Mouse (Mus musculus): ENCODE measurements at regions not wholly inside any gene's neighbourhood (a gene's known extent, or its start where the extent isn't known, plus 50 kb on each side); places are given as distances from the start of the nearest gene placed in this dataset.
"Not testable (repeated sequence)": the region's sequence is repeated elsewhere in the genome, so short reads cannot be mapped to it uniquely, and the experiment has no call there.

DNA sequence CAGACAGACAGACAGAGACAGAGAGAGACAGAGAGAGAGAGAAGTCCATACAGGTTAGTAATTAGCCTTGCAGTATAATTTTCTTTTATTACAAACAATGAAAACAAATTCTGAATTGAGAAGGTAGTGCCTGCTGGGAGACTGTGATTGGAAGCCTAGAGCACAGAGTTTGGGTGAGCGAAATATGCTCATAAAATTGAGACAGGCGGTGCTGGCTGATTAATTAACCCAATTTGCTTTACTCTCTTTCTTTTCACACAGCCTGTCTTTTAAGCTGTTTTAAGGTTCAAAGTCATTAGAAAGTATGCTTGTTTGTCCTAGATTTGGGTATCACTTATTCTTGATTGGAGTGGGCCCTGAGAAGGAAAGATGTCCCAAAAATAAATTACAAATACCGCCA lies 816.1 kb downstream of the Car8 start:
- no peak for DNase-seq (ENCODE audit: low read depth)

DNA sequence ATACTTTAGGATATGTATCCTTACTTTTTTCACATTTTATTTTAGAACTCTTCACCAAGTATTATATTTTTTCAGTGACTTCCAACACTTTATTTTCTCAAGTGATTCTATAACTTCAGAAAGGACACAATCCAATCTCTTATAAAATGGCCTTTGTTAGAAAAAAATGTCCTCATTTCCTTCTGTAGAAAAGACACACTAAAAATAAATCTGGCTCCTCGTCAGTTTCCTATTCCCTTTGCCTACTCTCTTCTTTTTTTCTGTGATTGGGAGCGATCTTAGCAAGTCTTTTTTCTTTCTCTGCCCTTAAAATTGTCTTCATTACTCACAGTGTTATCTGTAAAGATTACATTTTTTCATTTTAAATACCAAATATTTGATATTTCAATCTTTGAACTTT lies 824.5 kb downstream of the Car8 start:
- DNase-seq (ENCODE audit: low read depth): no peak

- no peak for DNase-seq (ENCODE audit: low read depth)
Measured at GRCm38 (mm10) chr4:7392696-7393095, 846.1 kb downstream of the Car8 start.

GRCm38 (mm10) chr4:7391596-7391995 lies 847.2 kb downstream of the Car8 start:
- DNase-seq (ENCODE audit: low read depth): peak; percentile 1

GRCm38 (mm10) chr4:7385069-7385468 lies 853.8 kb downstream of the Car8 start:
- DNase-seq (ENCODE audit: low read depth): no peak

- DNase-seq (ENCODE audit: low read depth): no peak
Measured at GRCm38 (mm10) chr4:7379996-7380395, 858.8 kb downstream of the Car8 start.

GRCm38 (mm10) chr4:7364238-7365040 lies 874.4 kb downstream of the Car8 start:
- no peak for DNase-seq (ENCODE audit: low read depth)

DNA sequence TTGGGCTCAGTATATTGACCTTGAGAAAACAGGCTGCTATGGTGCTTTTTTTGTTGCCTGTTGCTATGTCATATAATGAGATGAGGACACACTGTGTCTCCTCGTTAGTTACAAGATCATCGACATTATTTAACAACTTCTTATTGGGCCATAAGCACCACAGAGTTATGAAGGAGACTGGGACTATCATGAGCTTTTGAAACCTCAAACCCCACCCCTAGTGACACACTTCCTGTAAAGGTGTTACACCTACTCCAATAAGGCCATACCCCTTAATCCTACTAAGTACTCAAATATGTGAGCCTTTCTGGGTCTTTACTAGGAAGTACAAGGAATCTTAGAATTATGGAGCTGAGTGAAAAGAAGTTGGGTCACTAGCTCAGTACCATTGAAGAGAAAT lies 875.3 kb downstream of the Car8 start:
- no peak for DNase-seq (ENCODE audit: low read depth)

GRCm38 (mm10) chr4:7356202-7356601 lies 882.6 kb downstream of the Car8 start:
- DNase-seq (ENCODE audit: low read depth): no peak

GRCm38 (mm10) chr4:7347317-7347716 lies 891.5 kb downstream of the Car8 start:
- no peak for DNase-seq (ENCODE audit: low read depth)

DNA sequence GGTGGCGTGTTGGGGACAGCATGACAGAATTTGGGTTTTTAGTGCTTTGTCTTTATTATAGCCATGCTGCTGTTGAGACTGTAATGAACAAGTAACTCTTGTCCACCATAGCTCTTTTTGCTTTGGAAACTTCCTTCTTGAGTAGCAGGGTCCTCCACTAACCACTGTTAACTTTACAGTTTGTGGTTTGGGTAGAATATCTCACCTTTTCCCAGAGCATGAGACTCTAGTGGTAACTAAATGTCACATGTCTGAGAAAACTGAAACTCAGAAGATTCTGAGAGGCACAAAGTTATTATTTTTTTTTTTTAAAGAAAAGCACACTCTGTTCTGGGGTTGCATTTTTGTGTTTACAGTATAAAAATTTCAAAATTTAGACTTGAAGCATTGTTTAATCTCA lies 897.7 kb downstream of the Car8 start:
- DNase-seq (ENCODE audit: low read depth): no peak

DNA sequence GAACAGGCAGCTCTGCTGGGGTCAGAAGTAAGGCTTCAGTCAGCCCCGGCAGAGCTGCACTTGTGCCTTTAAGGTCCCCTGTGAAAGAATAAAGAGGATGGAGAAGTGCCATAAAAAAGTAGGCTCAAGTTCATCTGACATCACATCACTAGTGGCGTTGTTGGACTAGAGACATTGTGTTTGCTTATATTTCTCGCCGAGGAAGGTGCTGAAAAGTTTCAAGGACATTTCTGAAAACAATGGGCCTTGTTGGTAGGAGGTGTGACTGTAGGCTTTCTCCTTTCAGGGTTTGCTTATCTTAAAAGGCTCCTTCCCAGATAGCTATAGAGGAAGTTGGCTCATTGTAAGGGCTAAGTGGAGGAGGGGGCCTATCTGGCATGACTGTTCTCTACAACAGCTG lies 924.6 kb downstream of the Car8 start:
- no peak for DNase-seq (ENCODE audit: low read depth)

DNA sequence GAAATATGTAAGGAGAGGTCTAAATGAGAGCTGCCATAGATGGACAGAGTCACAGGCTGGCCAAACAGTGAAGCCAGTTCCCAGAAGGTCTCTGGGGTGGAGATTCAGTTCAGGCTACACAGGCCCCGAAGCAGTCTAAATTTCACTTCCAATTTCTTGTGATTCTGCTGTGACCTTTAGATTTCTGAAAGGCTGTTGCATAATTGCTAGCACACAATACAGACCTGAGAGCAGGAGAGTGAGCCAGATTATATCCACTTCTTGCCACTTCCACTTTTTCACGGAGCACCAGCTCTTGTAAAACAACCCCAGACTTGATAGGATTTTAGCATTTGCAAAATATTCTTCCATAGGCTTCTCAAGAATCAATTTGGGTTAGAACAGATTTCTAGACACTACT lies 925.6 kb downstream of the Car8 start:
- DNase-seq (ENCODE audit: low read depth): no peak

DNA sequence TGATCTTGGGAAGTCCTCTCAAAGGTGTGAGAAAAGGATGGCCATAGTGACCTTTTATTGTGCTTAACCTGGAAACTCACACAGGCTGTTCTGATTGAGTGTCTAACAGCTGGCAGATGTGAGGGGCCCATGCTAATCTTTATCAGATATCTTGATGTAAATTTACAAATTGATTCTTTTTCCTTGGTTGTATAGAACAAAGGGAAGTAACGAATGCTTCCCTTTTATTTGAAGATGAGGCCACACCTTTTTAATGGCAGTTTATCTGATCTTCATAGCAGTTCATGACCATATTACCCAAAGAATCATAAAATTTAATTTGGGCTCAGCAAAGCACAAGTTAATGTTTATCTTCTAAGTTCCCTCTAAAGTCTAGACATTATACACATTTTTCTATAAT lies 926.7 kb downstream of the Car8 start:
- DNase-seq (ENCODE audit: low read depth): no peak

GRCm38 (mm10) chr4:7269047-7269446 lies 969.8 kb downstream of the Car8 start:
- no peak for DNase-seq (ENCODE audit: low read depth)

- DNase-seq (ENCODE audit: low read depth): no peak
Measured at GRCm38 (mm10) chr4:7256486-7256885, 982.4 kb downstream of the Car8 start.

DNA sequence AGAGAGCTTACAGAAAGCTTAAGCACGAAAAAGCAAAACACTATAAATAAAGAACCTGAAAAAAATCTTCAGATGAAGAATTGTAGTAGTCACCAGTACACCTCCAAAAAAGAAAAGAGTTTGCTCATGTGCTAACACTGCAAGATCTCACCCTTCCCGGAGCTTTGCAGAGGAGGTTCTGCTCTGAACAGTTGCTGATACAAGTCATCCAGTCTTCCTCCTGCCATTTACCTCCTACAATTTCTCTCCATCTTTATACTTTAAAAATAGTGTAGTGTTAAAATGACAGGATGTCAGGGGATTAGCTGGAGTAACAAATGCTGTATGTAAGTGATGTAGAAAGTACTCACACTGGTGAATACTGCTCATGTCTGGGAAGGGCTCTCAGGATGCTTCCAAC lies 985.2 kb downstream of the Car8 start:
- DNase-seq (ENCODE audit: low read depth): no peak

DNA sequence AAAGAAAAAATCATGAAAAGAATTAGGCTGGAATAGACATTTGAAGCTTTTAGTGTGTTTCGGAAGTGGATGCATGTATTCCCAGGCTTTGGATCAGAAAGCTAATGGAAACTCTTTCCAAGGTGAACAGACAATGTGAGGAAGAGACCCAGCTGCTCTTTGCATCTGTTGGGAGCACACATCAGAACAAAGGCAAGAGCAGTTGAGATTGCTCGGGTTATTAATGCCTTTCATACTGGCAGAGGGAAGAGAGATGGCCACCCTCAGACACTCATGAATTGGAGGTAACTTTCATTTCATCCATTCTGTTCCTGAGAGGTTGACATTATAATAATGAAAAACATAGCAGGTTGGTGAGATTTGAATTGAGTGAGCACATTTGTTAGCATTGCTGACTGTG lies 987.2 kb downstream of the Car8 start:
- no peak for DNase-seq (ENCODE audit: low read depth)

DNA sequence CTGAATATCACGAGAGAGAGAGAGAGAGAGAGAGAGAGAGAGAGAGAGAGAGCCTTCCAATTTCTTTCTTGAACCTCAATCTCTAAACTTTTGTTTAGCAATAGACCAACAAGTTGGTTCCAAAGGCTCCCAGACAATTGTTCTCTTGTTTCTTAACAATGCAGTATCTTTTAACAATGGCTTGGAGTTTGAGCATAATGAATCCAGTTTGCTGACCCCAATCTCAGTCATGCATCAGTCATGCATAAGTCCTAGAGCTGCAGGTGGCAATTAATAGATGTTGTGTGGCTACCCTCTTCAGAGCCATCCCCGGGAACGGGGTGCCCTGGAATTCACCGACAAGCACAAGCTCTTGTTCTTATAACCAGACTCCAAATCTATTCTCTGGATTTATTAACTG lies 991.0 kb downstream of the Car8 start:
- no peak for DNase-seq (ENCODE audit: low read depth)

DNA sequence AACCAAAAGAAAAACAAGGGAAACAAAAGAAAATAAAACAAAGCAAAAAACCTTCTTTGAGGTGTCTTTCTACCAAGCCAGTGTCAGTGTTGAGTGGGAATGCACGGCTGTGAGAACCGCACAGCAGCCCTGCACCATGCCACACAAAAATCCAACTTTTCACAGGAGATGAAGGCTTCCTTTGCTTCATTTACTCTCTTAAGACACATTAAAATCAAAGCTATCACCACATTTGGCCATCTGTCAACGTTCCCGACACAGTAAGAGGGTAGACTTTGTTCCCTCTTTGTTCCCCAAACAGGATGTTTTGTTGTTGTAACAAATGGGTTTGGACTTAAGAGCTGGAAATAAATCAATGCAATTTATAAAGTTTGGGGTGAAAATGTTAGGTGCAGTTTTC lies 991.6 kb downstream of the Car8 start:
- no peak for DNase-seq (ENCODE audit: low read depth)

- DNase-seq (ENCODE audit: low read depth): no peak
Measured at GRCm38 (mm10) chr4:7246828-7247227, 992.0 kb downstream of the Car8 start.

GRCm38 (mm10) chr4:7245653-7246052 lies 993.2 kb downstream of the Car8 start:
- DNase-seq (ENCODE audit: low read depth): no peak

DNA sequence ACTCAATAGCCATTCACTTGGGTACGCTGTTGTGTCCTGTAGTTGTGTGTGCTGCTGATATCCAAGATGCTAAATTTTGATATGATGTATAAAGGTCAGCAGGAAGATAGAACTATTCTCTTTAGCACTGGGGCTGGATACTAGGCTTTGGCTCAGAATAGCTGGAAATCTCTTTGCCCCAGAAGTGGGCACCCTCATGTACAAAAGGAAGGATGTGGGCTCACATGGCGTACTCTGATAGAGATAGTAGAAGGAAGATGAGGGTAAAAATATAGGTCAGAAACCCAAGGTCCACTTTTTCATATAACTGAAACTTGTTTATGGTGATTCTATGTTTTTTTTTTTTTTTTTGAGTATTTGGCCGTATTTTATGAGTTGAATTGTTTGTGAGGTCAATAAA lies 1001.0 kb downstream of the Car8 start:
- DNase-seq (ENCODE audit: low read depth): no peak

GRCm38 (mm10) chr4:7234537-7234936 lies 1004.3 kb downstream of the Car8 start:
- DNase-seq (ENCODE audit: low read depth): not testable (repeated sequence)

All from c-Kit-positive CD71-positive TER-119-negative erythroid progenitor cells, embryonic 14.5 days (primary cell).